Mouse (Mus musculus): ENCODE data around the gene Kif19a. TPM values are rescaled to one million over a fixed set of nuclear protein-coding genes. Genes with fewer than 3 reads are reported as not detected.

The Kif19a gene
- polyA plus RNA-seq, 1 experiment = not detected

- no peaks in the 10 kb centered on the region for H3K4me1 ChIP-seq (ENCODE audit: control insufficient read depth, insufficient read depth, low read length)
- TF ChIP-seq CTCF (IDR thresholded peaks at IDR 0.05; ENCODE audit: borderline replicate concordance, insufficient read depth, low read length) (no peak), POLR2A (IDR thresholded peaks at IDR 0.05; ENCODE audit: low read depth, low read length) (no peak)
- no peak overlapping the region for H3K27ac ChIP-seq (ENCODE audit: insufficient read depth, low read length)
These were observed 51.7 kb downstream of the Kif19a start for GRCm38 (mm10) chr11:114816934-114817333.

DNA sequence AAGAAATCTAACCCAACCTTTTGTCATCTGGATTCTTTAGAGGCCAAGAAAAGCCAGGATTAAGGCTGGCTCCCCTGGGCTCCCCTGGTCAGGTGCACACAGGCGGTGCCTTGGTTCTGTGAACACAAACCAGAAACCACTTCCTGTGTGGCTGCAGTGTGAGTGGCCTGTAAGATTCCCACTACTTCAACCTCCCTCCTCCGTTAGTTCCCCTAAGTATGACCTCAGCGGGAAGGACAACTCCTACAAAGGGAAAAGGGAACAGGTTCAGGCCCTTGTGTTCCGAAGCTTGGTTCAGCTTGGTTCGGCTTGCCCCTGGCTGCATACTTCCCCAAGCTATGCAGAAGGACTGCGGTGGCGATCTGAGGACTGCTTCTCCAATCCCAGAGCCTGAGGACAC is 53.0 kb downstream of the Kif19a start:
- H3K4me3 ChIP-seq (ENCODE audit: insufficient read depth, low read length) = no peak overlapping the region
- no peak overlapping the region for H3K27ac ChIP-seq (ENCODE audit: insufficient read depth, low read length)
- TF ChIP-seq CTCF (IDR thresholded peaks at IDR 0.05; ENCODE audit: borderline replicate concordance, insufficient read depth, low read length) (no peak), POLR2A (IDR thresholded peaks at IDR 0.05; ENCODE audit: low read depth, low read length) (no peak)
- H3K4me1 ChIP-seq (ENCODE audit: control insufficient read depth, insufficient read depth, low read length) = no peaks in the 10 kb centered on the region

More at GRCm38 (mm10) chr11:114816934-114817333, 51.7 kb downstream of the Kif19a start:
- H3K4me3 ChIP-seq (ENCODE audit: insufficient read depth, low read length) = no peak overlapping the region

GRCm38 (mm10) chr11:114819110-114819509 is 53.9 kb downstream of the Kif19a start:
- TF ChIP-seq CTCF (IDR thresholded peaks at IDR 0.05; ENCODE audit: borderline replicate concordance, insufficient read depth, low read length) = no peak
- Histone ChIP-seq H3K27ac (ENCODE audit: insufficient read depth, low read length) (no peak overlapping the region), H3K4me3 (ENCODE audit: insufficient read depth, low read length) (no peak overlapping the region), H3K4me1 (ENCODE audit: control insufficient read depth, insufficient read depth, low read length) (peaks cover 2% of the 10 kb centered on the region; the same call in 1 of the 2 replicates)

DNA sequence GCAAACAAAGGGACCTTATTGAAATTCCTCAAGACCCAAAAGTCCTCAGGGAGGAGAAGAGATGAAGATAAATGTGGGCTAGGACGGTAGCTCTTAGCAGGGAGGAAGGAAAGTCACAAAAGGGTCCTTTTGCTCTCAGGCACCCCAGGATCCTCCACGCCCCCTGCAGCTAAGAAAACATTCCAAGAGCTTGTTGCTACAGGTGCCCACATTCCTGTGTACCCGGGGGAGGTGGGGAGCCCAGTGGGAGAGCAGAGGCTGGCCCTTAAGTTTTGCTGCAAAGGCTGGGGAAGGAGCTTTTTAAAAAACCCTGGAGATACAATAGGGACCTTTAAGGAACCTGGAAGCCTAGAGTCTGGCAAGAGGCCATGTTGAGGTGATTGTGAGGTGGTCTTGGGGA is 55.3 kb downstream of the Kif19a start:
- H3K4me1 ChIP-seq (ENCODE audit: control insufficient read depth, insufficient read depth, low read length) = peaks cover 2% of the 10 kb centered on the region; the same call in 1 of the 2 replicates
- H3K4me3 ChIP-seq (ENCODE audit: insufficient read depth, low read length) = no peak overlapping the region
- TF ChIP-seq CTCF (IDR thresholded peaks at IDR 0.05; ENCODE audit: borderline replicate concordance, insufficient read depth, low read length) (no peak), POLR2A (IDR thresholded peaks at IDR 0.05; ENCODE audit: low read depth, low read length) (no peak)
- no peak overlapping the region for H3K27ac ChIP-seq (ENCODE audit: insufficient read depth, low read length)

DNA sequence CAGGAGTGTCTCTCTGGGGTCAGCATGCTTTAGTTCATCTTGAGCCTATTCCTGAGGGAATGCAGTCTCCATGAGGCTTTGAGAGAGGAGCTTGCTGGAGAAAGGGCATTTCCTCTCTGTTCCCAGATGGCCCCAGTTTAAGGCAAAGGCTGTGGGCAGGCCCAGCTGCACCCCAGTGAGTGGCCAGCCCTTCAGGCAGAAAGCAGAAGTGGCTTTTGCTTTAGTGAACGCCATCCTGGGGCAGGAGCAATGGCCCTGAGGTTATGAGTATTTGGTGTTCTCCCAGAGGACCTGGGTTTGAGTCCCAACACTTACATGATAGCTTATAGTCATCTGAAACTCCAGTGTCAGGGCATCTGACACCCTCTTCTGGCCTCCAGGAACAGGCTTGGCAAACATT is 56.1 kb downstream of the Kif19a start:
- no peak overlapping the region for H3K27ac ChIP-seq (ENCODE audit: insufficient read depth, low read length)
- H3K4me3 ChIP-seq (ENCODE audit: insufficient read depth, low read length) = no peak overlapping the region
- TF ChIP-seq POLR2A (IDR thresholded peaks at IDR 0.05; ENCODE audit: low read depth, low read length) = no peak
- TF ChIP-seq CTCF (IDR thresholded peaks at IDR 0.05; ENCODE audit: borderline replicate concordance, insufficient read depth, low read length) = no peak
- peaks cover 2% of the 10 kb centered on the region; the same call in 1 of the 2 replicates for H3K4me1 ChIP-seq (ENCODE audit: control insufficient read depth, insufficient read depth, low read length)

- H3K27ac ChIP-seq (ENCODE audit: insufficient read depth, low read length) = peak overlapping the region; percentile 44; the same call in 1 of the 2 replicates
- peaks cover 2% of the 10 kb centered on the region; the same call in 1 of the 2 replicates for H3K4me1 ChIP-seq (ENCODE audit: control insufficient read depth, insufficient read depth, low read length)
- H3K4me3 ChIP-seq (ENCODE audit: insufficient read depth, low read length) = no peak overlapping the region
- TF ChIP-seq POLR2A (IDR thresholded peaks at IDR 0.05; ENCODE audit: low read depth, low read length) (no peak), CTCF (IDR thresholded peaks at IDR 0.05; ENCODE audit: borderline replicate concordance, insufficient read depth, low read length) (no peak)
These were observed 57.5 kb downstream of the Kif19a start for GRCm38 (mm10) chr11:114822727-114823126.

GRCm38 (mm10) chr11:114823199-114823725 is 58.1 kb downstream of the Kif19a start:
- Histone ChIP-seq H3K4me1 (ENCODE audit: control insufficient read depth, insufficient read depth, low read length) (peaks cover 2% of the 10 kb centered on the region; the same call in 1 of the 2 replicates), H3K27ac (ENCODE audit: insufficient read depth, low read length) (peak overlapping the region; percentile 12; the same call in 1 of the 2 replicates), H3K4me3 (ENCODE audit: insufficient read depth, low read length) (no peak overlapping the region)
- no peak for TF ChIP-seq CTCF (IDR thresholded peaks at IDR 0.05; ENCODE audit: borderline replicate concordance, insufficient read depth, low read length)
- TF ChIP-seq POLR2A (IDR thresholded peaks at IDR 0.05; ENCODE audit: low read depth, low read length) = no peak

GRCm38 (mm10) chr11:114826686-114827085 is 61.5 kb downstream of the Kif19a start:
- Histone ChIP-seq H3K4me1 (ENCODE audit: control insufficient read depth, insufficient read depth, low read length) (peaks cover 2% of the 10 kb centered on the region; the same call in 1 of the 2 replicates), H3K27ac (ENCODE audit: insufficient read depth, low read length) (no peak overlapping the region), H3K4me3 (ENCODE audit: insufficient read depth, low read length) (no peak overlapping the region)
- TF ChIP-seq POLR2A (IDR thresholded peaks at IDR 0.05; ENCODE audit: low read depth, low read length) (no peak), CTCF (IDR thresholded peaks at IDR 0.05; ENCODE audit: borderline replicate concordance, insufficient read depth, low read length) (no peak)

- TF ChIP-seq POLR2A (IDR thresholded peaks at IDR 0.05; ENCODE audit: low read depth, low read length) = 0 out of 2 replicates have a peak, but pooled peaks have one; percentile 52
- TF ChIP-seq CTCF (IDR thresholded peaks at IDR 0.05; ENCODE audit: borderline replicate concordance, insufficient read depth, low read length) = no peak
- Histone ChIP-seq H3K4me3 (ENCODE audit: insufficient read depth, low read length) (no peak overlapping the region), H3K27ac (ENCODE audit: insufficient read depth, low read length) (peak overlapping the region; percentile 54), H3K4me1 (ENCODE audit: control insufficient read depth, insufficient read depth, low read length) (no peaks in the 10 kb centered on the region; the same call in 1 of the 2 replicates)
These were observed 64.6 kb downstream of the Kif19a start for GRCm38 (mm10) chr11:114829499-114830432.

GRCm38 (mm10) chr11:114830433-114830773 is 65.2 kb downstream of the Kif19a start:
- H3K4me1 ChIP-seq (ENCODE audit: control insufficient read depth, insufficient read depth, low read length) = no peaks in the 10 kb centered on the region; the same call in 1 of the 2 replicates
- peak overlapping the region; percentile 54 for H3K27ac ChIP-seq (ENCODE audit: insufficient read depth, low read length)
- no peak overlapping the region for H3K4me3 ChIP-seq (ENCODE audit: insufficient read depth, low read length)
- no peak for TF ChIP-seq POLR2A (IDR thresholded peaks at IDR 0.05; ENCODE audit: low read depth, low read length)
